Mouse (Mus musculus) central nervous system, embryonic 18 days (tissue): Measurements from ENCODE around the gene Gm21836. TPM values are rescaled to one million over a fixed set of nuclear protein-coding genes. Genes with fewer than 3 reads are reported as not detected.

Source experiments
- polyA plus RNA-seq: library from polyadenylated mRNA; depleted of rRNA; stranded (reverse); fragments of >200 nt; gene quantifications from 2 replicates; pipeline ENCODE4 v1.2.3, GENCODE M21; 2012; rRNA removed

Gm21836 gene
- polyA plus RNA-seq = not detected in 2 replicates

GRCm38 (mm10) chr9:124493693-124494092, at the start of gene Gm21836:
TSS of gene Gm21836 (minus strand) at chr9:124493793.

GRCm38 (mm10) chr9:124476096-124476902, 17.3 kb downstream of the Gm21836 start, which contains the start of gene Ppp2r3d:
TSS of gene Ppp2r3d (minus strand) at chr9:124476898.

Other genes starting within 250 kb of the Gm21836 start
- gene 2010315B03Rik, start 181.1 kb downstream of the Gm21836 start, polyA plus RNA-seq = 13.8 and 16.0 TPM in 2 replicates
- 205 and 209 TPM in 2 replicates for gene Ppp2r3d, start 16.9 kb downstream of the Gm21836 start, polyA plus RNA-seq